Mouse (Mus musculus) ES-E14 (cell line): ENCODE data around the gene Olfr605. TPM values are rescaled to one million over a fixed set of nuclear protein-coding genes. Genes with fewer than 3 reads are reported as not detected.
"Not testable (repeated sequence)": the region's sequence is repeated elsewhere in the genome, so short reads cannot be mapped to it uniquely, and the experiment has no call there.

Source experiments
- DNase-seq: peaks from one replicate; pipeline ENCODE4 v3.0.0-alpha.2; 2013; ENCODE audit warnings: low read depth, low spot score
- H3K27ac ChIP-seq: 2 replicates; pipeline ENCODE4 v1.5.1; 2012; ENCODE audit warnings: low read depth, mild to moderate bottlenecking, low read length, moderate library complexity, mixed read lengths; ENCODE audit not compliant: poor library complexity, insufficient read depth, severe bottlenecking
- H3K36me3 ChIP-seq: 2 replicates; pipeline ENCODE4 v1.6.1; 2012; ENCODE audit warnings: mild to moderate bottlenecking, low read length, moderate library complexity, mixed read lengths; ENCODE audit not compliant: control insufficient read depth, poor library complexity, insufficient read depth, severe bottlenecking
- H3K4me1 ChIP-seq, 2 experiments: fragments of 150-350 bp in 1 of 2; sonication (generic) in 1 of 2; 2 replicates each; pipeline ENCODE4 v1.6.1; 2012; ENCODE audit warnings: low read length in 2 of 2, mild to moderate bottlenecking in 1 of 2, mixed read lengths in 1 of 2; ENCODE audit not compliant: control insufficient read depth in 2 of 2, insufficient read depth in 2 of 2, poor library complexity in 1 of 2
- H3K4me3 ChIP-seq, 2 experiments: fragments of 150-350 bp in 1 of 2; sonication (generic) in 1 of 2; 2 replicates each; pipeline ENCODE4 v1.5.1; 2012; ENCODE audit warnings: low read length in 2 of 2, low read depth in 1 of 2, mild to moderate bottlenecking in 1 of 2, mixed read lengths in 1 of 2; ENCODE audit not compliant: insufficient read depth in 1 of 2, poor library complexity in 1 of 2, severe bottlenecking in 1 of 2
- H3K9ac ChIP-seq: 2 replicates; pipeline ENCODE4 v1.6.1; 2012; ENCODE audit warnings: low read depth, mild to moderate bottlenecking, low read length, mixed read lengths; ENCODE audit not compliant: poor library complexity, insufficient read depth, severe bottlenecking
- H3K9me3 ChIP-seq: fragments of 150-350 bp; sonication (generic); 2 replicates; pipeline ENCODE4 v1.6.1; 2012; ENCODE audit warnings: low read depth, mild to moderate bottlenecking, low read length; ENCODE audit not compliant: control insufficient read depth, insufficient read depth
- CHD2 ChIP-seq: IDR thresholded peaks from 2 replicates; pipeline ENCODE4 v1.6.1; 2014; ENCODE audit warnings: mild to moderate bottlenecking, low read depth, low read length, inconsistent platforms
- HCFC1 ChIP-seq: IDR thresholded peaks from 2 replicates; pipeline ENCODE4 v1.6.1; 2012; ENCODE audit warnings: low read length, inconsistent platforms, borderline replicate concordance; ENCODE audit not compliant: insufficient read depth
- MAFK ChIP-seq: IDR thresholded peaks from 2 replicates; pipeline ENCODE4 v1.6.1; 2014; ENCODE audit warnings: mild to moderate bottlenecking, low read depth, low read length, inconsistent platforms; ENCODE audit not compliant: insufficient read depth
- ZC3H11A ChIP-seq: IDR thresholded peaks from 2 replicates; pipeline ENCODE4 v1.6.1; 2012; ENCODE audit warnings: low read depth, mild to moderate bottlenecking, inconsistent platforms, low read length, borderline replicate concordance
- ZNF384 ChIP-seq: IDR thresholded peaks from 2 replicates; pipeline ENCODE4 v1.6.1; 2012; ENCODE audit warnings: low read depth, low read length, inconsistent platforms
- in situ Hi-C, 2 experiments: fragments of 600-800 bp; cut with MboI; formaldehyde crosslinking; loops; one replicate each; pipeline ENCODE4 v1.15.1; 2025; ENCODE audit warnings: low sequenced_read_pairs in 2 of 2, inconsistent platforms in 1 of 2; ENCODE audit not compliant: unreplicated experiment in 2 of 2
- total RNA-seq: library from RNA; depleted of rRNA; stranded (reverse); fragments of 300-350 nt; gene quantifications from 2 replicates; pipeline ENCODE4 v1.2.3, GENCODE M21; 2012; rRNA removed

Olfr605 gene
- total RNA-seq = not detected in 2 replicates

DNA sequence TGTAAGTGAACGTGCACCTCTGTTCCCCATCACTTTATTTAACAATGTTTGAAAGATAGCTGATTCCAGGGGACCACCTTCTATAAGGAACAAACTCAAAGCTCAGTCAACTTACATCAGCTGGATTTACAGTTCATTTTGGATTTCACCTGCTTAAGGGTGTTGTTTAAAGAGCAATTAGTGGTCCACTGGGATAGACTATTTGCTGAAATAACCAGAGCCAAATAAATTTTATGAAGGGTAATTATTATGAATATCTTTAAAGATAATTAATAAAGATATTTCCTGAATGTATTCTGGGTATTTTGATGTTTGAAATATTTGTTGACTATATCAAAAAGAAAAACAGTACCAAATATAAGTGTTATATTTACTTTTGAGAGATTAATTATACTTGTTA is at the start of gene Olfr605:
Gene Olfr605, minus strand, starts transcription at position 101 of the 400 bp plus-strand sequence.
- in situ Hi-C loops = no loop called here

DNA sequence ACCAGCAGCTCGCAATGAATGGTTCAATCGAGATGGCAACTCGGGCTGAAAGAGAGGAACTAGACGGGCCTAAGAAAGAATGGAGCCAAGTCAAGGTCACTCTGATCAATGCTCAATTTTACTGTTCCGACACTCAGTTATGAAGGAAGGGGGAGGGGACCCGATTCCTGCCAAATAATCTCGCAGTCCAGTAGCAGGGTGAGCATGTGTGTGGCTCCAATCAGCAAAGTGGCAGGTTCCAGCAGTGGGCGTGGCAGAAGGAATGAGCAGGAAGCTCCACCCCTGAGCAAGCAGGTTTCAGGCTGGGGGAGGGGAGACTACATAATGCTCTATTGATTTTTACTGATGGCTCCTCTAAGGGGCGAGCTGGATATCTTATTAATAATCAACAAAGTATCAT is 31.9 kb upstream of the Olfr605 start:
- in situ Hi-C loops, H3K4me1 ChIP-seq, H3K9me3 ChIP-seq, H3K36me3 ChIP-seq, H3K27ac ChIP-seq, H3K9ac ChIP-seq, DNase-seq, H3K4me3 ChIP-seq: not testable (repeated sequence)

More for the DNA sequence above, at the start of gene Olfr605:
- no peaks in the 10 kb centered on the region for H3K4me1 ChIP-seq
- H3K4me3 ChIP-seq = no peak within 1 kb of the TSS
- DNase-seq = no peak
- H3K27ac ChIP-seq = no peak within 1 kb of the TSS
- H3K36me3 ChIP-seq = no peaks in the 10 kb centered on the region
- H3K9ac ChIP-seq = no peak within 1 kb of the TSS
- TF ChIP-seq HCFC1 = no peak
- TF ChIP-seq CHD2 = no peak
- no peak for TF ChIP-seq ZC3H11A
- no peak for TF ChIP-seq MAFK
- TF ChIP-seq ZNF384 = no peak
- no peaks in the 10 kb centered on the region for H3K9me3 ChIP-seq

DNA sequence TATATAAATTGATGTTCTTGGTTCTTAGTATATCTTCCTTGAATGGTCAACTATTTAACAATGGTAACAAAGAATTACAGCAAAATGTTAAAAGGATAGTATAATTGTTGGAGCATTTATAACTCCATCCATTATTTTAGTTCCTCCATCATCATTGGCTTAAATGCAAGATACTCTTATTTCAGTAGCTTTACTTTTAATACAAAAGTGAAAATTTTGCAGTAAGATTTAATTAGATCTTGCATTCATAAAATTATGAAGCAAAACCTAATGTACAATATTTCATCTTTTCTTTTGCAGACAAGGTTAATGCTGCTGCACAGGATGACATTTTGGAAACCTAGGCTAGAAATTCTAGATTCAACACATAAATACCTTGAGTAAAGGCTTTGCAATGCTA is 24.3 kb upstream of the Olfr605 start, which contains the start of gene Olfr608:
Gene Olfr608, plus strand, starts transcription at position 301 of the 400 bp plus-strand sequence.
- in situ Hi-C loops = no loop called here
- H3K36me3 ChIP-seq = no peaks in the 10 kb centered on the region
- H3K27ac ChIP-seq = no peak within 1 kb of the TSS
- no peaks in the 10 kb centered on the region for H3K9me3 ChIP-seq
- no peaks in the 10 kb centered on the region for H3K4me1 ChIP-seq
- no peak within 1 kb of the TSS for H3K4me3 ChIP-seq
- no peak within 1 kb of the TSS for H3K9ac ChIP-seq
- DNase-seq = no peak
- TF ChIP-seq HCFC1 = no peak
- TF ChIP-seq ZC3H11A = no peak
- no peak for TF ChIP-seq CHD2
- TF ChIP-seq MAFK = no peak
- no peak for TF ChIP-seq ZNF384

DNA sequence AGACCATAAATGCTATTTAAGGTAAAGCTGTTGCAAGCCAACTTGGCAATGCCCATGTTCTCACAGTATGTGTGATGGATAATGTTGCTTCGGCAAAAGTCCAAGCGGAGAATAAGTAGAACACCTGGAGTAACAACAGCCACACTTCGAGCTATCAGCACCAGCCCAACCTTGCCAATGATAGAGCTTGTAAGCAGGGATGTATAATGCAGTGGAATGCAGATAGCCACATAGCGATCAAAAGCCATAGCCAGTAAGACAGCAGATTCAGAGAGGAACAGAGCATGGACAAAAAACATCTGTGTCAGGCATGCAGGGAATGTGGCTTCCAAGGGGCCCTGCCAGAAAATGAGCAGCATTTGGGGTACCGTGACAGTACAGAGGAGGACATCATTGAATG is 15.4 kb upstream of the Olfr605 start:
- no peak for DNase-seq
- H3K36me3 ChIP-seq = no peaks in the 10 kb centered on the region
- no peak overlapping the region for H3K9ac ChIP-seq
- TF ChIP-seq CHD2 = no peak
- no peak for TF ChIP-seq ZNF384
- no peak for TF ChIP-seq MAFK
- TF ChIP-seq ZC3H11A = no peak
- no peak for TF ChIP-seq HCFC1
- in situ Hi-C loops = no loop called here
- no peak overlapping the region for H3K4me3 ChIP-seq
- H3K27ac ChIP-seq = no peak overlapping the region
- no peaks in the 10 kb centered on the region for H3K4me1 ChIP-seq
- no peaks in the 10 kb centered on the region for H3K9me3 ChIP-seq

DNA sequence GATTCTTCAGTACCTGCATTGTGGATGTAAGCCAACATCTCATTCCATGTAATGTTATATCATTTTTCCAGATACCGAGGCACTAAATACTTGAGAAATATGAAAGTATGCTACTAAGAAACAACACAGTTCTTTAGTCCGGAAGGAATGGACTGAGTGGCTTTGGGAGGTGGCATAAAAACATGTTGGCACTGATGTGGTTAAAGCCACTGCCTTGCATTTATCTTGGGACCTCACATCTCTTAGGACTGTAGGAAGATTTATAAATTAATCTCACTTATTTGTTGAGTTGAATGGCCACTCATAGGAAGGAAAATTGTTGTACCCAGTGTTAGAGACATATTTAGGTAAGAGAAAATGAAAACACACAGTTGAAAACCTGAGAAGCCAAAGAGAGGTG is 3.5 kb upstream of the Olfr605 start, which contains the start of gene Olfr606:
Gene Olfr606, plus strand, starts transcription at position 301 of the 400 bp plus-strand sequence.
- TF ChIP-seq CHD2 (no peak), MAFK (no peak), ZC3H11A (no peak), ZNF384 (no peak), HCFC1 (no peak)
- H3K4me3 ChIP-seq = no peak within 1 kb of the TSS
- no peak for DNase-seq
- H3K9ac ChIP-seq = no peak within 1 kb of the TSS
- no peaks in the 10 kb centered on the region for H3K36me3 ChIP-seq
- H3K27ac ChIP-seq = no peak within 1 kb of the TSS
- in situ Hi-C loops = no loop called here
- no peaks in the 10 kb centered on the region for H3K4me1 ChIP-seq
- no peaks in the 10 kb centered on the region for H3K9me3 ChIP-seq

DNA sequence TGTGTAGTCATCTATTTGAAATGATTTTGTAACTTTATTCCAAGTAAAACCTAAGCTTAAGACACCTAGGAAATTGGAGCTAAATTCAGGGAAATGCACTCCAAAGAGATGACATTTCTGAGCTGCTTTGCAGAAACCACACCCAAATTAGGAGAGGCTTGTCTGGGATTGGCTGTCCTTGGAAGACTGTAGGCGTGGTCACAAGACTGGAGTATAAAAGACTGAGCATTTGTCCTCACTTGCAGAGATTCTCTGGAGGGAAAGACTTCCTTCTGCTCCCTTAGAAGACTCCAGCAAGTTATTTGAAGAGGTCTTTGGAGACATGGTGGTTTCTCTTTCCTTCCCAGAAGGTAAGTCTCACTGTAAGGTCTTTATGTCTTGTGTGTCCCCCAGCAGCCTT is 30.5 kb downstream of the Olfr605 start, which contains the start of gene Usp17lc:
Gene Usp17lc, plus strand, starts transcription at position 301 of the 400 bp plus-strand sequence.
- in situ Hi-C loops, H3K9ac ChIP-seq, H3K36me3 ChIP-seq, H3K27ac ChIP-seq, H3K9me3 ChIP-seq, DNase-seq, H3K4me1 ChIP-seq, H3K4me3 ChIP-seq: not testable (repeated sequence)

DNA sequence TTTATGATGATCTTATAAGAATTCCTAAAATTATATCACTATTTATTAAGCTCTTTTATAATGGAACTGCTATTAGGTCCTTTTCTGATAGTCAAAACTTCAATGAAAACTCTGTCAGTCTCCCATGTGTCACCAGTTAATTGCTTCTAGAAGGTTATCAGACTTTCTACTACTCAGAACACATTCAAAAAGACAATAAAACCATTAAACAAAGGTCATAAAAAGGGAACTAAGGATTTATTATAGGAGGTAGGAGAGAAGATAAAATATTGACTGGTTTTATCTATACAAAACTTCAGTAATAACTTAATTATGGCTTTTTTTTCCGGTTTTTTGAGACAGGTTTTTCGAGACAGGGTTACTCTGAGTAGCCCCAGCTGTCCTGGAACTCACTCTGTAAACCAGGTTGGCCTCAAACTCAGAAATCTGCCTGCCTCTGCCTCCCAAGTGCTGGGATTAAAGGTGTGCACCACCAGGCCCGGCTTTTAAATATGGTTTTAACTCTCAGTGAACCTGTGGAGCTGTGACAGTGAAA is 38.7 kb downstream of the Olfr605 start:
- H3K27ac ChIP-seq, in situ Hi-C loops, H3K9me3 ChIP-seq, H3K4me1 ChIP-seq, H3K36me3 ChIP-seq, H3K4me3 ChIP-seq, DNase-seq, H3K9ac ChIP-seq: not testable (repeated sequence)
